Mouse (Mus musculus): ENCODE data around the gene Abcd2. TPM values are rescaled to one million over a fixed set of nuclear protein-coding genes. Genes with fewer than 3 reads are reported as not detected.

The Abcd2 gene
- polyA plus RNA-seq, 1 experiment from 2014 or later = 11.8 TPM

DNA sequence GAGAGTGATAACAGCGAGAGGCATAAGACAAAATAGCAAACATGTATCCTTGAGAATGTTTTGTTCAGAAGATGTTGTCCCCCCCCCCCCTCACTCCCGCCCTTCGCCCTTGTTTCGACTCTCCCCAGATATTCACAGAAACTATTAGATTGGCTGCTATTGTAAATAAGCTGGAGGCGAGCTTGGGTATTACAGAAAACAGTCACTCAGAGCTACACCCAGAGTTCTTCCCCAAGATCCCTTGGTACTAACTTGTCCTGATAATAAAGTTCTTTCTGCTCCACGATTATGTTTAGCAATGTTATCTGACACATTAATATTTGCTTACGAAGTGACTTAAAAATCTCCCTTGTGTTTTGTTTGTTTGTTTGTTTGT is 612 bp upstream of the Abcd2 start:
- H3K4me2 ChIP-seq (ENCODE audit: low read length) = peak overlapping the region; percentile 87
- H3K9ac ChIP-seq (replicated peaks; ENCODE audit: low read length) = peak overlapping the region; percentile 58
- ATAC-seq (ENCODE audit: low FRiP score, low TSS enrichment) = no peak
- H3K4me3 ChIP-seq (replicated peaks; ENCODE audit: low read depth, low read length) = peak overlapping the region; percentile 53
- WGBS = 11% methylated on average over 7 of the region's 7 CpGs
- H3K4me1 ChIP-seq (ENCODE audit: control insufficient read depth, insufficient read depth, low read length) = peaks cover 13% of the 10 kb centered on the region; the same call in 1 of the 2 replicates
- H3K27me3 ChIP-seq (ENCODE audit: control insufficient read depth, insufficient read depth, low read length) = no peaks in the 10 kb centered on the region
- H3K27ac ChIP-seq (replicated peaks; ENCODE audit: low read depth, low read length) = peak overlapping the region; percentile 82
- H3K36me3 ChIP-seq (ENCODE audit: control insufficient read depth, insufficient read depth, low read length) = no peaks in the 10 kb centered on the region
- DNase-seq = no peak
- H3K9me3 ChIP-seq (ENCODE audit: control insufficient read depth, low read length) = no peaks in the 10 kb centered on the region

DNA sequence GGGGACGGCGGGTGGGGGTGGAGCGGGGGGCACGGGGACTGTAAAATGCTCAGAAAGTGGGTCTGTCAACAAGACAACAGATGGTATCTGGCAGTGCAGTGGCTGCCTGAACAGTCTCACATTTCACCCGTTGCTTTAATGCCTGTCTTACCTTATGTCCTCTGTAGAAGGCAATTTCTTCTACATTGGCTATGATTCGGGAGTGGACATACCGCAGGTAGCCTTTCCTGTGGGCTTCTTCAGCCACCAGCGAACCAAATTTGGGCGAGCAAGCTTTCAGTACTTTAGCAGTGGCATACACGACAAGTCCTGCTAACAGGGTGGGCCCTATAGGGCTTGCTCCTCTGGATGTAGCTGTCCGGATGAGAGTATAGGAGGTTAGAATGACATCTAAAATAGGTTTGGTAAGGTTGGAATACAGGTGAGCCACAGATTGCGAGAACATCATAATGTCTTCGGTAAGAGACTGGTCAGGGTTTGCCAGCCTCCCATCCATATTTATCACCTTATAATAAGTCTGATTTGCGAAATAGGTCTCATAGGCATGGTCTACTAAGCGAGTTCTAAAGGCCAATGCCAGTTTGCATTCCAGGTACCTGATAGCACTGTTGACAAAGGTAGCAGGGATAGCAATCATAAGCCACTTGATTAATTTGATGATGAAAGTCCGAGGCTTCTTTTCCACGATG is 936 bp downstream of the Abcd2 start:
- Histone ChIP-seq H3K4me1 (ENCODE audit: control insufficient read depth, insufficient read depth, low read length) (peaks cover 13% of the 10 kb centered on the region; the same call in 1 of the 2 replicates), H3K36me3 (ENCODE audit: control insufficient read depth, insufficient read depth, low read length) (no peaks in the 10 kb centered on the region), H3K27me3 (ENCODE audit: control insufficient read depth, insufficient read depth, low read length) (no peaks in the 10 kb centered on the region), H3K4me2 (ENCODE audit: low read length) (peak overlapping the region; percentile 87), H3K9ac (replicated peaks; ENCODE audit: low read length) (peak overlapping the region; percentile 58), H3K27ac (replicated peaks; ENCODE audit: low read depth, low read length) (peak overlapping the region; percentile 82), H3K4me3 (replicated peaks; ENCODE audit: low read depth, low read length) (peak overlapping the region; percentile 53), H3K9me3 (ENCODE audit: control insufficient read depth, low read length) (no peaks in the 10 kb centered on the region)
- WGBS = 13% methylated on average over 17 of the region's 17 CpGs
- DNase-seq (peak; percentile 24), ATAC-seq (ENCODE audit: low FRiP score, low TSS enrichment) (no peak)

DNA sequence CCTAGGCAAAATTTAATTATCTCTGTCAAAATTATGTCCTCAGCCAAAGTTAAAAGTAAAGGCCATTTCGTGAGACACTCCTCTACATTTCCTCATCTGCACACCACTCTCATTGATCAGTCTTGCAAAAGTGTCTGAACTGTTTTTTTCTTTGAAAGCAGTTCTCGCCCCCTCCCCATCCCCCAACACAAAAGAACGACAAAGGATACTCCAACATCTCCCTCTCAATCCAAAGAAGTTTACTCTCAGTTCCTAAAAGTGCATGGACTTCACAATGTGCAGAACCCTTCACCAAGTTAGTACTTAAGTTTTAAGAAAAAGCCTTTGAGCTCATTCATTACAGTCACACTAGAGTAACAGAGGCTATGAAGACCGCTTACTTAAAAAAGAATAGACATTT is 1.6 kb downstream of the Abcd2 start:
- peaks cover 13% of the 10 kb centered on the region; the same call in 1 of the 2 replicates for H3K4me1 ChIP-seq (ENCODE audit: control insufficient read depth, insufficient read depth, low read length)
- no peaks in the 10 kb centered on the region for H3K36me3 ChIP-seq (ENCODE audit: control insufficient read depth, insufficient read depth, low read length)

DNA sequence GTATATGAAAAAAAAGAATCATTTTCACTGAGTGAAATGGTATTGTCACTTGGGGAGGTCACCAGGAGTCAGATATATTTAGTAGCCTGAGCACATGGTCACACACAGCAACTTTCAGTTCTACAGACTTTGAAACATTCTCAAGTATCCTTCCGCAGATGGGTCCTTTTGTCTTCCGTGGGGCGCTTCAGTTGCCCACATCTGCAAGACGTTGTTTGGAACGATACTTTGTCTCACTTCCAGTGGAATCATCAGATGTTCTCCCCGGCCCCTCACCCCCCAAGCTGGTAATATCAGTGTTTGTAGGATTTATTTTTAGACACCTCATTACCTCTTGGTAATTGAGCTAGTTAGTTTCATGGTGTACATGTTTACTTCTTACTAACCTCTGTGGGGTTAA is 5.2 kb downstream of the Abcd2 start:
- Histone ChIP-seq H3K4me3 (replicated peaks; ENCODE audit: low read depth, low read length) (no peak overlapping the region), H3K4me2 (ENCODE audit: low read length) (no peak overlapping the region), H3K27me3 (ENCODE audit: control insufficient read depth, insufficient read depth, low read length) (no peaks in the 10 kb centered on the region), H3K27ac (replicated peaks; ENCODE audit: low read depth, low read length) (no peak overlapping the region), H3K36me3 (ENCODE audit: control insufficient read depth, insufficient read depth, low read length) (no peaks in the 10 kb centered on the region), H3K4me1 (ENCODE audit: control insufficient read depth, insufficient read depth, low read length) (peaks cover 13% of the 10 kb centered on the region; the same call in 1 of the 2 replicates), H3K9me3 (ENCODE audit: control insufficient read depth, low read length) (no peaks in the 10 kb centered on the region), H3K9ac (replicated peaks; ENCODE audit: low read length) (no peak overlapping the region)
- no peak for DNase-seq
- 88% methylated on average over 6 of the region's 6 CpGs for WGBS
- no peak for ATAC-seq (ENCODE audit: low FRiP score, low TSS enrichment)

More for the DNA sequence above, 1.6 kb downstream of the Abcd2 start:
- no peaks in the 10 kb centered on the region for H3K27me3 ChIP-seq (ENCODE audit: control insufficient read depth, insufficient read depth, low read length)
- 0 out of 2 replicates have a peak overlapping the region, but pooled peaks have one; percentile 22 for H3K27ac ChIP-seq (replicated peaks; ENCODE audit: low read depth, low read length)
- DNase-seq (peak; percentile 53), ATAC-seq (ENCODE audit: low FRiP score, low TSS enrichment) (no peak)
- WGBS = 5% methylated on average over 4 of the region's 4 CpGs
- H3K9ac ChIP-seq (replicated peaks; ENCODE audit: low read length) = peak overlapping the region; percentile 58; the same call in 1 of the 2 replicates
- H3K9me3 ChIP-seq (ENCODE audit: control insufficient read depth, low read length) = no peaks in the 10 kb centered on the region
- H3K4me2 ChIP-seq (ENCODE audit: low read length) = peak overlapping the region; percentile 87
- H3K4me3 ChIP-seq (replicated peaks; ENCODE audit: low read depth, low read length) = peak overlapping the region; percentile 53

DNA sequence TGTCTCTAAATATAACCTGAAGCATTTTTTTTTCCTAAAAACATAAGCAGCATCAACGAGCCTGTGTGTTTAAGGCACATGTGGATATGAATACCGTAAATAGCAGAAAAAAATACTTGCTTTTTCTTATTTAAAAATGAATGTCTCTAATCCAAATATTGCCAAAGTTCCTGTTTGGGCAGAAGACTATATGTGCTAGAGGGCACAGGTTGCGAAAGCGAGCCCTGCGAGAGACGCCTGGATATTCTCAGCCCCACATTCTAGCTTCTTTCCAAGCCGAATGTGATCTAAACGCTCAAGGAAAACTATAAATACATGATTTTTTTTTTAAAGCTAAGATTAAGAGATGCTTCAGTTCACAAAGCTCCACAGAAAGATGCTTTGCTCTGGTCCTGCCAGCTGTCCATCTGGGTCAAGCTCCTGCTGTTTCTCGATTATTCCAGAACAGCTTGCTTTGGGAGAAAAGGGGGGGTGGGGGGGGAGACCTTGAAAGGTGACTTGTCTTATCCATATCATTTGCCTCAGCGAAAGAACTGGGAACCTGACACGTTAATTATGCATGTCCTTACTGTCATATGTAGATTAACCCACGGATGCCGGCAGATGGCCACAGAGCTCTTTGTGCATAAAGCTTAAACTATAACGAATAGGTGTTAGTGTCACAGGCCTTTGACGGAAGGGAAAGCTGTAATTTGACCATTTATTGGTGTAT is 11.5 kb downstream of the Abcd2 start:
- Histone ChIP-seq H3K4me1 (ENCODE audit: control insufficient read depth, insufficient read depth, low read length) (peaks cover 8% of the 10 kb centered on the region; the same call in 1 of the 2 replicates), H3K4me2 (ENCODE audit: low read length) (no peak overlapping the region), H3K4me3 (replicated peaks; ENCODE audit: low read depth, low read length) (no peak overlapping the region), H3K27ac (replicated peaks; ENCODE audit: low read depth, low read length) (peak overlapping the region; percentile 37; the same call in 1 of the 2 replicates), H3K9ac (replicated peaks; ENCODE audit: low read length) (no peak overlapping the region), H3K9me3 (ENCODE audit: control insufficient read depth, low read length) (no peaks in the 10 kb centered on the region), H3K27me3 (ENCODE audit: control insufficient read depth, insufficient read depth, low read length) (no peaks in the 10 kb centered on the region), H3K36me3 (ENCODE audit: control insufficient read depth, insufficient read depth, low read length) (no peaks in the 10 kb centered on the region)
- WGBS = 47% methylated on average over 15 of the region's 15 CpGs
- ATAC-seq (ENCODE audit: low FRiP score, low TSS enrichment) (peak; percentile 43; the same call in 1 of the 2 replicates), DNase-seq (peak; percentile 60)

DNA sequence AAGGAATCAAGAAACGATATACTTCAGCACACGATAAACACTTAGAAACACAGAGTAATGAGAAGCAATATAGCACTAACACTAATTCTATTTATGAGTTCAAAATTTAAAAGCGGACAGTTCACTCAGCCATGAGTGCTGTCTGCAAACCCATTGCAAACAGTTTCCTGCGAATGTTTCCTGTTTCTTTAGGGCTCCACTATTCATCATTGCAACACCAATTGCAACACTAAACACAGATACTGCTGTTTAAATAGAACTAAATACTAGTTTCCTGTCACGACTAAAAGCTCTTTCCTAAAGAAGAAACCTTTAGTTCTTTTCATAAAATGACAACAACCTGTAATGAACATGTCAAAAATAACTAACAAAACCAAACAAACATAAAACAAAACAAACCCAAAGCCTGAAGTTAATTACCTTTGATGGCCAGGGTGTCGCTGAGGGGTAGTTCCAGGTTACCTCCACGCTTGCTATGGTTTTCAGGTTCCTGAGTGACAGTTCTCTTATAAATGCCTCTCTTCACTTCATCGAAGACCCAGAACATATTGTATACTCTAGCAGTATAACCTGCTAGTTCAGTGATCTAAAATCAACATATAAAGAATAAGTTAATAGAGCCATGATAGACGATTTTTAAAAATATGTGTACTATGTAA is 12.8 kb downstream of the Abcd2 start:
- Histone ChIP-seq H3K4me2 (ENCODE audit: low read length) (no peak overlapping the region), H3K9ac (replicated peaks; ENCODE audit: low read length) (no peak overlapping the region), H3K4me3 (replicated peaks; ENCODE audit: low read depth, low read length) (no peak overlapping the region), H3K4me1 (ENCODE audit: control insufficient read depth, insufficient read depth, low read length) (peaks cover 8% of the 10 kb centered on the region; the same call in 1 of the 2 replicates), H3K9me3 (ENCODE audit: control insufficient read depth, low read length) (no peaks in the 10 kb centered on the region), H3K27me3 (ENCODE audit: control insufficient read depth, insufficient read depth, low read length) (no peaks in the 10 kb centered on the region), H3K36me3 (ENCODE audit: control insufficient read depth, insufficient read depth, low read length) (no peaks in the 10 kb centered on the region), H3K27ac (replicated peaks; ENCODE audit: low read depth, low read length) (no peak overlapping the region)
- no peak for ATAC-seq (ENCODE audit: low FRiP score, low TSS enrichment)
- 89% methylated on average over 9 of the region's 9 CpGs for WGBS
- DNase-seq = no peak

DNA sequence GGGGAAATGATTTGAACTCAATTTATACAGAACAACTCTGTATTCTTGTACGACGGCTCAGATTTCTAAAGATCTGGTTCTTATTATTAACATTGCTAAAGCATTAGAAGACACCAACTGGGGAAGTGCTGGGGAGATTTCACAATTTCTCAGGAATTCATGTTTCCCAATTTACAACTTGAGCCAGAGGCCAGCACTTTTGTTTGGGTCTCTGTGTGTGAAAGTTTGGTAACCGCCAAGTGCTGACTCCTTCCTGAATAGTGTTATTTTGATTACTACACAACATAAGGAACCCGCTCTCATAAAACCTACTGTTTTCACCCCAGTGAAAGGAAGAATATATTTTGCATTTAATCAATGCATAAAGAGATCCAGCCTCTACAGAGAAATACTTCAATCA is 19.4 kb downstream of the Abcd2 start:
- DNase-seq = no peak
- 86% methylated on average over 4 of the region's 4 CpGs for WGBS
- ATAC-seq (ENCODE audit: low FRiP score, low TSS enrichment) = no peak

DNA sequence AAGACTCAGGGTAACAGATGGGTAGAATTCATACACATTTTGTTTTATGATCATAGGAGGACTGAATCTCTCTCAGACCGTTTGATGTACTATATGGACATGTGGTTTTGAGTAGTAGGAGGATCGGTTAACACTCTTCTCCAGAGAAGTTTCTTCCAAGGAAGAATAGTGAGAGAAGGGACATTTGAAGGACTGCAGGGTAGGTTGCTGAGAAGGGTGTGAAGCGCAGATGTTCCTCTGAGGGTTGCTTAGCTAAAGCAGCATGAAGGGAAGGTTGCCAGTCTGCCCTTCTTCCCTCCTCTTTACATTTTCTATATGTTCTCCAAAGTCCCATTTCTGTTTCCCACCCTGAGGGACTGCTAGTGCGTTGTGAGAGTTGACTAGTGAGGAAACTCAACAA is 20.3 kb downstream of the Abcd2 start:
- H3K4me2 ChIP-seq (ENCODE audit: low read length) = no peak overlapping the region
- no peak overlapping the region for H3K27ac ChIP-seq (replicated peaks; ENCODE audit: low read depth, low read length)
- H3K9ac ChIP-seq (replicated peaks; ENCODE audit: low read length) = no peak overlapping the region
- H3K9me3 ChIP-seq (ENCODE audit: control insufficient read depth, low read length) = no peaks in the 10 kb centered on the region
- 83% methylated on average over 4 of the region's 4 CpGs for WGBS
- no peak overlapping the region for H3K4me3 ChIP-seq (replicated peaks; ENCODE audit: low read depth, low read length)
- H3K27me3 ChIP-seq (ENCODE audit: control insufficient read depth, insufficient read depth, low read length) = no peaks in the 10 kb centered on the region
- ATAC-seq (ENCODE audit: low FRiP score, low TSS enrichment) (no peak), DNase-seq (no peak)
- no peaks in the 10 kb centered on the region for H3K36me3 ChIP-seq (ENCODE audit: control insufficient read depth, insufficient read depth, low read length)
- no peaks in the 10 kb centered on the region for H3K4me1 ChIP-seq (ENCODE audit: control insufficient read depth, insufficient read depth, low read length)

More for the DNA sequence above, 19.4 kb downstream of the Abcd2 start:
- no peaks in the 10 kb centered on the region for H3K9me3 ChIP-seq (ENCODE audit: control insufficient read depth, low read length)
- no peaks in the 10 kb centered on the region for H3K27me3 ChIP-seq (ENCODE audit: control insufficient read depth, insufficient read depth, low read length)
- H3K4me2 ChIP-seq (ENCODE audit: low read length) = no peak overlapping the region
- H3K9ac ChIP-seq (replicated peaks; ENCODE audit: low read length) = no peak overlapping the region
- H3K4me1 ChIP-seq (ENCODE audit: control insufficient read depth, insufficient read depth, low read length) = no peaks in the 10 kb centered on the region
- H3K4me3 ChIP-seq (replicated peaks; ENCODE audit: low read depth, low read length) = no peak overlapping the region
- no peaks in the 10 kb centered on the region for H3K36me3 ChIP-seq (ENCODE audit: control insufficient read depth, insufficient read depth, low read length)
- no peak overlapping the region for H3K27ac ChIP-seq (replicated peaks; ENCODE audit: low read depth, low read length)
